Mouse (Mus musculus) neural tube, embryonic 10.5 days (tissue): Measurements from ENCODE around the gene Stat5a.

Source experiments
- DNase-seq: peaks from one replicate; pipeline ENCODE4 v3.0.0-alpha.2; 2017; ENCODE audit warnings: low spot score; ENCODE audit errors: extremely low spot score

Gene Stat5a

DNA sequence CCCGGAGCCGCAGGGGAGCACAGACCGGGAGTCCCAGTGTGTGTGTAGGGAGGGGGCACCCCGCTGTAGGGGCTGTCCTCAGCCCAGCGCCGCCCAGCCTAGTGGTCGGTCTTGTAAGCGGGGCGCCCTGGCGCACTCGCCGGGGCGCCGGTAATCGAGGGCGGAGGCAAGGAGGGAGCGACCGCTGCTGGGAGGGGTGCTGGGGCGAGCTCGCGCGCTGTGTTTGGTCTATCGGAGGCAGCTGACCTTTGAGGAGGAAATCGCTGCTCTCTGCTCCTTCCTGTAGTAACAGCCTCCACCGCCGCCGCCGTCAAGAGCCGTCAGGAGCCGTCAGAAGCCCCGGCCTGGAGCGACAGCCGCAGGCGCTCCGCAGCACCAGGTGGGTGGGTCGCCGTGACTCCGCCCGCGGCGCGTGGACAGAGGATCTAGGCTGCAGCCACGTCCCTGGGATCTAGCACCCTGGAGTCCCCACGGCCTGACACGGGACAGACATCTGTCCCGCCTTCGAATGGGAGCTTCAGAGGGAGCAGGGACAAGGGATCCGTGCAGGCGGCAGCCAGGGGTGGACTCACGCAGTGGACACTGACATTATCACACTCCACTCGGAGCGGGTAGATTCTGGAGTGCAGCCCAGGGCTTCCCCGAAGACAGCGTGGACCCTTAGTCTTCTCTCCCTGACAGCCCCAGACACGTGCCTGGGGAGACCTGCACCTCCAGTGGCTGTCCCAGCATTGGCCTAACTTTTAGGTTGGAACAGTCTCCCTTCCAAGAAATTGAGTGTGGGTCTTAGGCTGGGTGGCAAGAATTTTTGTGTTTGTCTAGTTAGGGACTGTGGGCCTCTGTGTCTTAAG, 1.3 kb downstream of the Stat5a start:
- DNase-seq, result peak; percentile 60

DNA sequence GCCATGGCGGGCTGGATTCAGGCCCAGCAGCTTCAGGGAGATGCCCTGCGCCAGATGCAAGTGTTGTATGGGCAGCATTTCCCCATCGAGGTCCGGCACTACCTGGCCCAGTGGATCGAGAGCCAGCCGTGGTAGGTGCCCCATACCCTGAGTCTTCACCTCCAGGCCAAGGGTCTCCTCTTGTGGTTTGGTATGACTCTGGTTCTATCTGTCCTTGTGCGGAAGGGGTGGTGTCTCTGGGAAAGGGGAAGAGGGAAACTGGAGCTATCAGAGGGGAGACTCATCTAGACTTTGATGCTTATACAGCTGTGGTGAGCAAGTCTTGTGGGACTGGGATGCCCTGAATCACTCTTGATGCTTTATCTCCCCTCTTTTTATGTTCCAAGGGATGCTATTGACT, 2.2 kb downstream of the Stat5a start:
- no peak for DNase-seq

DNA sequence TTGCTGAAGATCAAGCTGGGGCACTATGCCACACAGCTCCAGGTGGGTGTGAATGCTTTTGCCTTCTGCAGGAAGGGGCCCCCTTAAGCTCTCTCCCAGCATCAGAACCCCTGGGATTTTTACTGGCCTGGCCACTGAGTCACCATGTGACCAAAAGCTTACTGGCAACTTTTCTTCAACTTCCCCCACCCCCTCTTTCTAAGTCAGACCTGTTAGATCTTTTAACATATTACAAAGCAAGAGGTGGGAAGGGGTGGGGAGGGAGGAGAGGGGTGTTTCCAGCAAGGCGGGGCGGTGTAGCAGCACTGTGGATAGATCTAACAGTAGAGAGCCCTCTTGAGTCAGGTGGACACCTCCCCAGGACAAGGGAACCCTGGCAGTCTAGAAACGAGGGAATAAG, 2.7 kb downstream of the Stat5a start:
- DNase-seq, result no peak

DNA sequence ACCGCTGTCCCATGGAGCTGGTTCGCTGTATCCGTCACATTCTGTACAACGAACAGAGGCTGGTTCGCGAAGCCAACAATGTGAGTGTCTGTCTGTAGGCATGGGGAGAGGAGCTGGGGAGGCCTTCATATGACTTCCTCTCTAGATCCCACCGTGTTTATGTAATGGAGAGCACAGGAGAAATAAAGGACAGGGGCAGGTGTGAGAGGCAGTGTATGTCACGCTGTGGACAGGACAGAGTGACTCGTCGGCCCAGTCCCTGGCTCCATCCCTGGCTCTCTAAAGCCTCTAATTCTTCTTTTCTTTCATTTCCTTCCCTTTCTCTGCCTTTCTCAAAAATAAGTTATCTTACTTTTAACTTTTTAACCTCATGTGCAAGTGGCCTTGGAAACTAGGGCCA, 4.0 kb downstream of the Stat5a start:
- no peak for DNase-seq

DNA sequence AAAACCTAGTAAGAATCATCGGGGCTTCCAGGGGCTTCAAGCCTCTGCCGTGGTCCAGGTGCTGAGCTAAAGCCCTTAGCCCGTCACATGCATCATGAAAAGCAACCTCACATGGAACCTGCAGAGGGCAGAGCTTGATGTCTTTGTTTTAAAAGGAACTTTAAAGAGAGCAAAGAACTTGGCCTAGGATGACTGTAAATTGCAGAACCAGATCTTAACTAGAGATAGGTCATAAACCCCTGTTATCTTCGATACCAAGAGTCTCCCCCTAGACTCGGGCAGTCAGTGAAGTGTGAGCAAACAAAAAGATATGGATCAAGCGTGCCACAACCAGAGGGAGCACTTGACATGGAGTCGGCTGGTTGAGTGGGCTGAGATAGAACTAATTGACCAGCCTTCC, 6.5 kb downstream of the Stat5a start:
- DNase-seq, result no peak

DNA sequence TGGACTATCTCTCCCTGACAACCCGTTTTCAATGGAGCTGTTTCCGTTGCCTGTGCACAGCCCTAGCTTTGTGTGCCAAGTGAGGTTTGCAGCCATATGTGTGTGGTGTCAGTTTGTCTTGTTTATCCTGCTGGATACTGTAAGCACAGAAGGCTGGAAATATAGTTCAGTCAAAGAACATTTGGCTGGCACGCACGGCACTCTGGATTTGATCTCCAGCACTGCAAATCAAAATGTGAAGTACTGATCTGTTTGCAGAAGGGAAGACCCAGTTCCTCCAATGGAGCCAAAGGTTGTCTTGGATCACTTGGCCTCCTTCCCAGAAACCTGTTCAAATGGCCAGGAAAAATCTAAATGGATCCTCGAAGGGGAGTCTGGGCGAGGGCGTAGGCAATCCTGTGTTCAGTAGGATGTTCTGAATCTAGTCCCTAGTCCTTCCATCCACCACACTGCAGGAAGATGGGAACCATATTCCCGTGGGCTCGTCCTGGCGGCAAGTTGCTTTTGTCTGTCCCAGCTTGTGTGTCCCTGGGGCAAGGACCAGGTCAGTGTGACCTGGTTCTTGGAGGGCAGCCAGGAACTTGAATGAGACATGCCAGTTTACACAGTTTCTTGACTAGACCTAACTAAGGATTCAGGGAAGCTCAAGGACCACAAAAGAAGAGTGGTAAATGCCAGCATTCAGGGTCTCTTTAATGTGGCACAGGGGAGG, 11.3 kb downstream of the Stat5a start:
- DNase-seq, result no peak

DNA sequence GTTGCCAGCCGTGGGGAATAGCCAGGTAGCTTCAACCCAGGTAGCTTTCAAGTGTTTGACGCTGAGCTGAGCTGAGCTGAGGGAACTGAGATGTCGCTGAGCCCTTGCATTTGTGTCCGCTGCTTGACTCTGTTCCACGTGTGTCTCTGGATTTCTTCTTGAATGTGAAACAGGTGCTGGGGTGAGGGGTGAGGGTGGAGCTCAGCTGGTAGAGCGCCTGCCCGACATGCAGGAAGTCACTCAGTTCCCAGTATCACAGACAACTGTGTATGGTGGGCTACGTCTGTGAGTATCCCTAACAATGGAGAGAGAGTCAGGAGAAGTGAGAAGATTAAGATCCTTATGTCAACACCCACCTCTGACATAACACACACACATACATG, 11.8 kb downstream of the Stat5a start:
- DNase-seq, result no peak

DNA sequence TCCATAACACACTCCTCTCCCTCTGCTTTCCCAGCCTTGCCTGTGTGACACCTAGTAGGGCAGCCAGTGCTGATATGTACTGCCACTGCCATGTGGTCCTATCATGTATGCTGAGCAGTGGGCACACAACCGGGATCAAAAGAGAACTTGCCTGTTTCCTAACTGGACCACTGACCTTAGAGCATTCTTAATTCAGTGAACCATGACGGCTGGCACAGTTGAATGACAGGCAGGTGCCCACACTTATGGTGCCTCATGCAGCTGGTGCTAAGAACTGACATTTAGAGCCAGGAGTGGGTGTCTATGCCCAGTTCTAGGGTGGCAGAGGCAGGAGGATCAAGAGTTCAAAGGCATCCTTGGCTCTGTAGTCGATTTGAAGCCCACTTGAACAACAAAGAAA, 16.6 kb downstream of the Stat5a start:
- no peak for DNase-seq

DNA sequence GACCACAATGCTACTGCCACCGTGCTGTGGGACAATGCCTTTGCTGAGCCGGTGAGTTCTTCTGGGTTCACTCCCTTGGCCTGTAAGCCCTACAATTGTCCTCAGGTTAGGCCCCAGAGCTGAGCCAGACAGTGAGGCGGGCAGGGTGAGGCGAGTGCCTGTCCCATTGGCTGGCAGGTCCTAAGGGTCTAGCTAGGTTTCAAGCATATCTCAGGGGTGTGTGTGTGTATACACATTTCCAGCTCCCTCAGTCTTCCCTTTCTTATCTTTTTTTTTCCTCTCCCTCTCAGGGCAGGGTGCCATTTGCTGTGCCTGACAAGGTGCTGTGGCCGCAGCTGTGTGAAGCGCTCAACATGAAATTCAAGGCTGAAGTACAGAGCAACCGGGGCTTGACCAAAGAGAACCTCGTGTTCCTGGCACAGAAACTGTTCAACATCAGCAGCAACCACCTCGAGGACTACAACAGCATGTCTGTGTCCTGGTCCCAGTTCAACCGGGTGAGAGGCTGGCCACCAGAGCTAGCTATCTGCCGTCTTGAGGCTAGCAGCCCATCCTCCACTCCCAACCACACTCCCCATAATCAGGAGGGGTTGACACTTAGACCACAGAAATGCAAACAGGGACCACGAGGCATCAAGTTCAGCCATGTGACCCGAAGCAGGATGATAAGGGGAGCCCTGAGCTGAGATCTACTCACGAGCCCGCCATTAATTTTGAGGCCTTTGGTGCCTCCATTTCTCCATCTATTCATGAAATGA, 20.3 kb downstream of the Stat5a start:
- no peak for DNase-seq

DNA sequence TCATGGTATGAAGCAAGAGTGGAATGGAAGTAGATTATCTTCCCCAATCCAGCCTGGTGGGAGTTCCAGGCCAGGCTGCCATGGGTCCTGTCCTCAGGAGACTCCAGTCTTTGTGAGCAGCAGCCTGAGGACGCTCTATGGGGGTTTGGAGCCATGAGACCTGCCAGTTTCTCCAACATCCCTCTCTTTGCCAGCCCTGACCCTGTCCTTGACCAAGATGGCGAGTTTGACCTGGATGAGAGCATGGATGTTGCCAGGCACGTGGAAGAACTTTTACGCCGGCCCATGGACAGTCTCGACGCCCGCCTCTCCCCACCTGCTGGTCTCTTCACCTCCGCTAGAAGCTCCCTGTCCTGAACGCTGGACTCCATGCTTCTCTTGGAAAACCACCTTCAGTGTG, 24.5 kb downstream of the Stat5a start:
- DNase-seq, result no peak

DNA sequence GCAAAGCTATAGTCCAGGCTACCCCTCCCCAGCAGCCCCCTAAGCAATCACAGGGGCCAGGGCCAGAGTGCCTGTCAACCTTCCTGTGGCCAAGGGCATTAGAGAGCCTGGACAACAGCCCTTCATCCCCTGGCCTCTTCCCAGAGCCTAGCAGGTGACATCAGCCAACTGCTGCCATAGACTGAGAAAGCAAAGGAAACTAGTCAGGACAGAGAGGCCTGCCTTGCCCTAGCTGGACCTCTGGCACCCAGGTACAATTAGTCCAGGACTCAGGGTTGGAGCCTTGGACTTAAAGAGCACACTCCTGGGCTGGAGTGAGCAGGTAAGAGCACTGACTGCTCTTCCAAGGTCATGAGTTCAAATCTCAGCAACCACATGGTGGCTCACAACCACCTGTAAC, 26.3 kb downstream of the Stat5a start:
- no peak for DNase-seq

DNA sequence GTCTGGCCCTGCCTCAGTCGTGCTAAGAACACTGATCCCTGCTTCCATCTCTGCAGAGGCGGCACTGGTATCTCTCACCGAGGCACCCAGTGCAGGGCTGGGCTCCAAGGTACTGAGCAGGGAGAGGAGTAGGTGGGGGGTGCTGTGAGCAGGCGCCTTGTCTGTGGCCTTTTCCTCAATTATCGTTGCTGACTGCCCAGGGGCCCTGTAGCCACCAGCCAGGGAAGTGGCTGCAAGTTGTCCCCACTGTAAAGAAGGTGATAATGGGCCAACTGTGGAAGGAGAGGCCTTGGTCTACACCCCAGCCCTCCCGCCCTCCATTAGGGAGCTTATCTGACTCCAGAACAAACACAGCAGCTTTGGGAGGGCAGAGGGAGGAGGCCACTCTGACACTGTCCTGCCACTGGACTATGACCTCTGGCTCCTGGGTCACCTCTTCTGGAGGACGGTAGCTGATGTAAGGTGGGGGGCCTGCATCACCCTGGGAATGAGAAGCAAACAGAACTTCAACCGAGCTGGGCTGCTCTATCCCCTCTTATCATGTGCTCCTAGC, 27.1 kb downstream of the Stat5a start:
- DNase-seq, result no peak

DNA sequence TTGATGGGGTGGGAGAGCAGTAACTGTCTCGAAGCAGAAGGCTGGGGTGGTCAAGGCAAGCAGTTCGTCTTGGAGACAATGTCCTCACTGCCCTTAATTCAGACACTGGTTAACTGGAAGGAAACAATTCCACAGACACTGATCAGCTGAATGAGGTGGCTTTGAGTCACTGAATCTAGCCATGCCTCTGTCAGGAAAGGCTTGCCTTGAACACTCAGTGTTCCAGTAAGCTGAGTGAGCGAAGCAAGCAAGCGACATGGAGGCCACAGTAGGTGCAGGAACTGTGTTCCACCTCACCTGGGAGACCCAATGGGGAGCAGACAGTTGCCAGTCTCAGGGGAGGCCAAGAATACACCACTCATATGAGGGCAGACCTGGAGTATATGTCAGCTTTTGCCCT, 28.1 kb downstream of the Stat5a start:
- DNase-seq, result no peak

DNA sequence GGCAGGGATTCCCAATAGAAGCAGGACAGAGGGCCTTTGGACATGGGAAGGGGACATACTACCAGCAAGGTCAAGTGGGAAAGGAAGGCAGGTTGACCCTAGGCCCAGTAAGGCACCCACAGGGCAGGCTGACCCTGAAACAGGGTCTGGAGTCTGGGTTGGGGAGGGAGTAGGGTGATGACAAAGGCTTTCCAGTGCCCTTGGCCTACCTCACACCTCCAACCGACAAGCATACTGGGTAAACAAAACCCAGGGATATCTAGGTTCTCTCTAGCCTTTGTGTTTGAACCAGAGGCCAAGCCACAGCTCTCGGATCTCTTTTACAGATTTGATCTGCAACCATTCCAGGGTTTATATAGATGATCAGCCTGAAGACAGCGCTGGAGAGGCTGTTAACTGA, 28.6 kb downstream of the Stat5a start:
- no peak for DNase-seq

DNA sequence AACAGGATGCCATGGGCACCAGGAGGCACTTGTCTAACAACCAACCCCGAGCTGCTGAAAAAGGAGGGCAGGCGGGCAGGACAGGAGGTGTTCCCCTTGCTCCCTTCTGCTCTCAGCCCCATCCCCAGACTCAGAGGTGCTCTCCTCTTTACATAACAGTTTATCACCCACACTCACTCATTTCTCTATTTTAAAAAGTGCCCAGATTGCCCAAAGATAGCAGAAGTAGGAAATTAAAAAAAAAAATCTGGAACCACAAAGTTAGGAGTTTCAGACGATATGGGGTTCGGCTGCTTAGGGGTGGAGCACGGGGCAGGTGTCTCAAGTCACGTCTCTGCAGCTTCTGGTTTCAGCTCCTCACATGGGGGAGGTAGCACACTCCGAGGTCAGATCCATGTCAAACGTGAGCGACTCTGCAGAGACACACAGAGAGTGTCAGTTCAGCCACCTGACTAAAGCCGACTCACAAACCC, 29.2 kb downstream of the Stat5a start:
- DNase-seq, result no peak

DNA sequence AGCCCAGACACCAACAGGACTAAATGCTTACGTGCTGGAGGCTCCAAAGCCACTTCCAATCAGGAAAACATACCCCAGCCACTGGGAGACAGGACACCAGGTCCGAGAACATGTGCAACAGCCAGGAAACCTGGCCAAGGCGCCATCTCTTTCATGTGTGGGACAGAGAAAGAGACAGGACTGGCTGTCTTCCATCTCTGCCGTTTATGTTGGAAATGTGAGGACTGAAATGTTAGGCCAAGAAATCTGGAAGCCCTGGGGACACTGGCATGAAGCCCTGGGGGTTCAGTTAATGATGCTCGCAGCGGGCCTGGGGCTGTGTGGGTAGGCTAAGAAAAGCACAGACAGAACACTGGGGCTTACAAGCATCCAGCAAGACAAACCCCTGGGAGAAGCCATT, 31.3 kb downstream of the Stat5a start:
- DNase-seq, result no peak

DNA sequence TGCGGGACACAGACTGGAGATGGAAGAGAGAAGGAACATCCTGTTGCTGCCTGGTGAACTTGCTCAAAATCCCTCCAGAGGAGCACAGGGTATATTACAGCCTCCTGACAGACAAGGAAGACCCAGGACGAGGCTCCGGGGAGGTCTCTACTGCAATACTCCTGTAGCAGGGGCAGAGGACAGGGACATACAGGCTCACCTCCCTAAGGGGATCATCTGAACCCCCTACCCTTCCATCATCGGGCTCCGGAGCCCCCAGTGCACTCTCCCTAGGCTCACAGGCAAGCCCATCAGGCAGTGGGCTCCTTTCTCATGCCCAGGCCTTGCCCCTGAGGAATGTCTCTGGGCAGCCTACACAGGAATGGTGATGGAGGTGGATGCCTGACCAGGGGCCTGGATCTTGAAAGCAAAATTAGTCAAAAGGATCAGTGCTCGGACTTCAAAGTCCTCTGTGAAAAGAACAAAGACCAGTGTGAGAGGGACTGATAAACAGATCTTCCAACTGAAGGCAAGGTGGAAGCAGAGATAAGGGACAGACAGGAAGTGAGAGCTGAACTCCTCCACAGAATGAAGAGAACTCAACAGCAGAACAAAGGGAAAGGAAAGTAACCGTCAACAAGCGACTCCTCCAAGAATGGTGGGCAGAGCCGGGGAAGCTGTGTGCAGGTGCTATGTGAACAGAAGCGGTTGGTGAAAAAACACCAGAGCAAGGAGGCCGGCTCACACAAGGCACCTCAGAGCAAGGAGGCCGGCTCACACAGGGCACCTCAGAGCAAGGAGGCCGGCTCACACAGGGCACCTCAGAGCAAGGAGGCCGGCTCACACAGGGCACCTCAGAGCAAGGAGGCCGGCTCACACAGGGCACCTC, 32.3 kb downstream of the Stat5a start:
- DNase-seq, result no peak

DNA sequence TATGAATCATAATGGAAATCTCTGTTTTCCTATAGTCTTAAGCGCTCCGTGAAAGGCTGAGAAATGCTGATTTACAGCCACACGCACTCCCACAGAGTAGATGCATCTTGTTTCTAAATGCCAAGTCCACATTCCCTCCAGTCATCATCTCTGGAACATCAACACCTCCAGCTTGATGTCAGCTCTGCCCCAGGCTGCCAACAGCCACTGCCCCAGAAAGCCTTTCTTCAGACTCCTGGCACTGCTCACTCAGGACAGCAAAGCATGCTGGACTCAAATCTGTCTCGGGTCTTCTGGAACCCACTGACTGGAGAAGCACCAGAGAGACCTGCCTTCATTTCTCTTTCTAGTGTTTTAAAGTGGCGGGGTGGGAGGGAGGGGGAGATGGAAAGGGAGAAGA, 33.3 kb downstream of the Stat5a start:
- no peak for DNase-seq

DNA sequence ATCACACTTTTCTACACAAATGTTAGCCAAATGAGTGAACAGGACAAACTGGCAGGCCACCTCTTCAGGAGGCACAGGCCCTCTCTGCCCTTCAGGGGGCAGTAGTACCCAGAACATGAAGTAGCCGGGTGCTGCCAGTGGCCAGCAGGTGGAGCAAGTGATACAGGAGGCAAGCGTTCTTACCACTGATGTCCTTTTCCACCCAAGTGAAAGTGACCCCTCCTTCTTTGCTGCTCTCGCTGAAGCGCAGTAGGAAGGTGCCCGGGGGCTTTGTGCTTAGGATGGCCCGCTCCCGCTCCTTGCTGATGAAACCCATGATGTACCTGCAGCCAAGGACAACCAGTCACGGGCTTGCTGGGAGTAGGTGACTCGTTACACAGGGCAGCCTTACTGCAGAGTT, 34.3 kb downstream of the Stat5a start:
- DNase-seq, result peak; percentile 79

DNA sequence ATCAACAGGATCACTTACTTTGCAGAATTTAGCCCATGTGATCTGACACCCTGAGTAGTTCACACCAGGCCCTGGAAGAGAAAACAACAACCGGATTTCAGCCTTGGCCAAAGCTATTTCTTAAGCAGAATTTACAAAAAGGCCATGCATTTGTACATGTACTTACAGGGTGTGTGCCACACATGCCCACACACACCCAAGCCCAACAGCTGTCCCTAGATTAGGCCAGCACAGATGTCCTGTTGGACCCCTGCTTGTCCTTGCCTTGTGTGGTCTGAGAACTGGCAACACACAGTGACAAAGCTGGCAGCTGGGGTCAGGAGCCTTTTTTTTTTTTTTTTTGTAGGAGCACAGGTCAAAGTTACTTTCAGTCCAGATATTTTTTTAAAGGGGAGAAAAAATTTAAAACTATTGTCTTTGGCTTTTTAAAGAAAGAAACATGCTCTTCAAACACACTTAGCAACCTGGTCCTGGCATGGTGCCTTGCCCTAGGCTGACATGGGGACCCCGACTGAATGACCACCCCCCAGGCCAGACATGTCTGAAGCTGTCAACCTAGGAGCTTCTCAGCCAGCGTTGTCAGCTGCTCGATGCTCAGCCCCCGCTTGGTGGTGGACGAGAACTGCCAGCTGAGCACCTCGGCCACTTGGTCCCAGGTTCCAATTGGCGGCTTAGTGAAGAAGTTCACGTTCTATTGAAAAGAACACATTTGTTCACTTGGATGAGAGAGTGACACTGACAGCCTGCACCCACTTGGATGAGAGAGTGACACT, 35.2 kb downstream of the Stat5a start:
- DNase-seq, result no peak
